Mouse (Mus musculus) heart, embryonic 13.5 days (tissue): ENCODE data around the gene Mcf2l. TPM values are rescaled to one million over a fixed set of nuclear protein-coding genes. Genes with fewer than 3 reads are reported as not detected.

Experiments
- ATAC-seq: fragments of 200-750 bp; cut with Nextera tagmentation; 2 replicates; pipeline ENCODE4 v1.8.0; 2017; ENCODE audit warnings: moderate TSS enrichment; ENCODE audit not compliant: insufficient number of reproducible peaks, low FRiP score, low TSS enrichment; ENCODE audit errors: extremely low read depth
- H3K27ac ChIP-seq: fragments of 300-500 bp; sonication (generic); replicated peaks from 2 replicates; pipeline ENCODE4 v1.5.1; 2015; ENCODE audit warnings: moderate library complexity, mild to moderate bottlenecking, inconsistent platforms
- H3K27me3 ChIP-seq: fragments of 300-500 bp; sonication (generic); replicated peaks from 2 replicates; pipeline ENCODE4 v1.6.1; 2015; ENCODE audit warnings: mild to moderate bottlenecking, inconsistent platforms
- H3K36me3 ChIP-seq: fragments of 300-500 bp; sonication (generic); 2 replicates; pipeline ENCODE4 v1.6.1; 2015; ENCODE audit warnings: mild to moderate bottlenecking, inconsistent platforms
- H3K4me1 ChIP-seq: fragments of 300-500 bp; sonication (generic); 2 replicates; pipeline ENCODE4 v1.6.1; 2015; ENCODE audit warnings: inconsistent platforms
- H3K4me2 ChIP-seq: fragments of 300-500 bp; sonication (generic); 2 replicates; pipeline ENCODE4 v1.6.1; 2015; ENCODE audit warnings: inconsistent platforms, mild to moderate bottlenecking, moderate library complexity
- H3K4me3 ChIP-seq: fragments of 300-500 bp; sonication (generic); 2 replicates; pipeline ENCODE4 v1.5.1; 2015; ENCODE audit warnings: moderate library complexity, mild to moderate bottlenecking, inconsistent platforms
- H3K9ac ChIP-seq: fragments of 300-500 bp; sonication (generic); 2 replicates; pipeline ENCODE4 v1.6.1; 2015; ENCODE audit warnings: inconsistent platforms, mild to moderate bottlenecking, moderate library complexity
- H3K9me3 ChIP-seq: fragments of 300-500 bp; sonication (generic); 2 replicates; pipeline ENCODE4 v1.6.1; 2016; ENCODE audit warnings: inconsistent platforms
- WGBS: fragments of 180-500 bp; shearing (Covaris S2); methylation state at CpG from one replicate; pipeline ENCODE4 v1.1.7; 2015; ENCODE audit warnings: mixed read lengths; 5-methylcytosine and 5-hydroxymethylcytosine counted together
- polyA plus RNA-seq: library from polyadenylated mRNA; unstranded; fragments of >200 nt; fragmentation: Nextera tagmentation; extraction: Ambion mirVana; gene quantifications from 2 replicates; pipeline ENCODE4 v1.2.1, GENCODE M21; 2015

Mcf2l gene
- polyA plus RNA-seq, 1 experiment from 2014 or later = 7.1 TPM

GRCm38 (mm10) chr8:12932520-12932919 is 58.9 kb downstream of the Mcf2l start:
- H3K27me3 ChIP-seq = no peaks in the 10 kb centered on the region
- H3K9me3 ChIP-seq = no peaks in the 10 kb centered on the region
- no peak overlapping the region for H3K27ac ChIP-seq
- no peak for ATAC-seq
- H3K4me3 ChIP-seq = no peak overlapping the region
- H3K4me2 ChIP-seq = no peak overlapping the region
- H3K36me3 ChIP-seq = no peaks in the 10 kb centered on the region
- H3K9ac ChIP-seq = no peak overlapping the region
- WGBS = 81% methylated on average over 8 of the region's 8 CpGs
- H3K4me1 ChIP-seq = 0 out of 2 replicates have a peak, but pooled peaks cover 3% of the 10 kb centered on the region

- 62% methylated on average over 3 of the region's 3 CpGs for WGBS
- no peak for ATAC-seq
- Histone ChIP-seq H3K4me1 (0 out of 2 replicates have a peak, but pooled peaks cover 3% of the 10 kb centered on the region), H3K27ac (no peak overlapping the region), H3K27me3 (no peaks in the 10 kb centered on the region), H3K9me3 (no peaks in the 10 kb centered on the region), H3K4me3 (no peak overlapping the region), H3K4me2 (no peak overlapping the region), H3K9ac (no peak overlapping the region), H3K36me3 (no peaks in the 10 kb centered on the region)
These were observed 60.2 kb downstream of the Mcf2l start for GRCm38 (mm10) chr8:12933765-12934164.

- Histone ChIP-seq H3K4me3 (no peak overlapping the region), H3K9me3 (no peaks in the 10 kb centered on the region), H3K4me1 (no peaks in the 10 kb centered on the region), H3K27ac (no peak overlapping the region), H3K36me3 (no peaks in the 10 kb centered on the region), H3K9ac (no peak overlapping the region), H3K27me3 (no peaks in the 10 kb centered on the region), H3K4me2 (no peak overlapping the region)
- ATAC-seq = no peak
- 56% methylated on average over 8 of the region's 8 CpGs for WGBS
These were observed 60.9 kb downstream of the Mcf2l start for GRCm38 (mm10) chr8:12934453-12935043.

GRCm38 (mm10) chr8:12940549-12940948 is 66.9 kb downstream of the Mcf2l start:
- H3K4me2 ChIP-seq = no peak overlapping the region
- H3K9ac ChIP-seq = no peak overlapping the region
- no peak overlapping the region for H3K4me3 ChIP-seq
- H3K36me3 ChIP-seq = no peaks in the 10 kb centered on the region
- H3K4me1 ChIP-seq = peaks cover 3% of the 10 kb centered on the region; the same call in 1 of the 2 replicates
- 78% methylated on average over 8 of the region's 8 CpGs for WGBS
- no peak for ATAC-seq
- no peaks in the 10 kb centered on the region for H3K9me3 ChIP-seq
- no peak overlapping the region for H3K27ac ChIP-seq
- H3K27me3 ChIP-seq = no peaks in the 10 kb centered on the region; the same call in 1 of the 2 replicates

- no peak for ATAC-seq
These were observed 67.7 kb downstream of the Mcf2l start for GRCm38 (mm10) chr8:12941161-12941926.

GRCm38 (mm10) chr8:12947604-12948573 is 74.3 kb downstream of the Mcf2l start:
- peaks cover 11% of the 10 kb centered on the region for H3K27me3 ChIP-seq
- WGBS = 7% methylated on average over 21 of the region's 21 CpGs
- ATAC-seq = no peak
- peak overlapping the region; percentile 83 for H3K9ac ChIP-seq
- H3K4me1 ChIP-seq = peaks cover 25% of the 10 kb centered on the region
- no peak overlapping the region for H3K27ac ChIP-seq
- H3K4me2 ChIP-seq = peak overlapping the region; percentile 73
- H3K4me3 ChIP-seq = peak overlapping the region; percentile 58
- H3K36me3 ChIP-seq = no peaks in the 10 kb centered on the region
- no peaks in the 10 kb centered on the region for H3K9me3 ChIP-seq

More at GRCm38 (mm10) chr8:12941161-12941926, 67.7 kb downstream of the Mcf2l start:
- no peaks in the 10 kb centered on the region; the same call in 1 of the 2 replicates for H3K27me3 ChIP-seq
- no peaks in the 10 kb centered on the region for H3K9me3 ChIP-seq
- WGBS = 70% methylated on average over 10 of the region's 10 CpGs
- no peaks in the 10 kb centered on the region for H3K36me3 ChIP-seq
- H3K4me2 ChIP-seq = no peak overlapping the region
- no peak overlapping the region for H3K9ac ChIP-seq
- H3K27ac ChIP-seq = no peak overlapping the region
- peaks cover 3% of the 10 kb centered on the region; the same call in 1 of the 2 replicates for H3K4me1 ChIP-seq
- H3K4me3 ChIP-seq = no peak overlapping the region

GRCm38 (mm10) chr8:12948574-12948961 is 75.0 kb downstream of the Mcf2l start:
- peaks cover 25% of the 10 kb centered on the region for H3K4me1 ChIP-seq
- WGBS = 30% methylated on average over 3 of the region's 3 CpGs
- H3K4me3 ChIP-seq = peak overlapping the region; percentile 58
- no peaks in the 10 kb centered on the region for H3K36me3 ChIP-seq
- H3K27me3 ChIP-seq = peaks cover 11% of the 10 kb centered on the region
- peak overlapping the region; percentile 73 for H3K4me2 ChIP-seq
- H3K9me3 ChIP-seq = no peaks in the 10 kb centered on the region
- H3K27ac ChIP-seq = no peak overlapping the region
- ATAC-seq = no peak
- peak overlapping the region; percentile 83 for H3K9ac ChIP-seq

- no peak overlapping the region for H3K27ac ChIP-seq
- peaks cover 11% of the 10 kb centered on the region for H3K27me3 ChIP-seq
- no peaks in the 10 kb centered on the region for H3K36me3 ChIP-seq
These were observed 77.5 kb downstream of the Mcf2l start for GRCm38 (mm10) chr8:12951051-12951630.

GRCm38 (mm10) chr8:12952699-12953098 is 79.1 kb downstream of the Mcf2l start:
- Histone ChIP-seq H3K36me3 (no peaks in the 10 kb centered on the region), H3K4me1 (peaks cover 18% of the 10 kb centered on the region), H3K27ac (no peak overlapping the region), H3K9ac (no peak overlapping the region), H3K4me3 (no peak overlapping the region), H3K9me3 (no peaks in the 10 kb centered on the region), H3K27me3 (no peaks in the 10 kb centered on the region), H3K4me2 (no peak overlapping the region)
- no peak for ATAC-seq
- 42% methylated on average over 6 of the region's 6 CpGs for WGBS

More at GRCm38 (mm10) chr8:12951051-12951630, 77.5 kb downstream of the Mcf2l start:
- ATAC-seq = no peak
- no peak overlapping the region for H3K9ac ChIP-seq
- H3K4me3 ChIP-seq = no peak overlapping the region
- no peaks in the 10 kb centered on the region for H3K9me3 ChIP-seq
- no peak overlapping the region for H3K4me2 ChIP-seq
- 58% methylated on average over 7 of the region's 7 CpGs for WGBS
- H3K4me1 ChIP-seq = peaks cover 25% of the 10 kb centered on the region

GRCm38 (mm10) chr8:12955362-12955879 is 81.8 kb downstream of the Mcf2l start:
- no peak overlapping the region for H3K4me2 ChIP-seq
- no peaks in the 10 kb centered on the region for H3K27me3 ChIP-seq
- H3K27ac ChIP-seq = no peak overlapping the region
- 73% methylated on average over 8 of the region's 8 CpGs for WGBS
- no peak overlapping the region for H3K4me3 ChIP-seq
- H3K36me3 ChIP-seq = no peaks in the 10 kb centered on the region
- ATAC-seq = no peak
- H3K9me3 ChIP-seq = no peaks in the 10 kb centered on the region
- H3K9ac ChIP-seq = no peak overlapping the region
- no peaks in the 10 kb centered on the region for H3K4me1 ChIP-seq
